Mouse (Mus musculus) naive thymus-derived CD4-positive, alpha-beta T cell, adult 2 months (primary cell): ENCODE measurements at regions not wholly inside any gene's neighbourhood (a gene's known extent, or its start where the extent isn't known, plus 50 kb on each side); places are given as distances from the start of the nearest gene placed in this dataset.

Source experiments
- DNase-seq: peaks from one replicate; pipeline ENCODE4 v3.0.0-alpha.2; 2011; ENCODE audit warnings: low read depth

- peak; percentile 26 for DNase-seq
Observed at GRCm38 (mm10) chr2:79548039-79548600, 87.0 kb upstream of the Itprid2 start.

- DNase-seq = no peak
Observed at GRCm38 (mm10) chr2:79549781-79550180, 85.4 kb upstream of the Itprid2 start.

GRCm38 (mm10) chr2:79550432-79550831 lies 84.7 kb upstream of the Itprid2 start:
- DNase-seq = peak; percentile 41

- DNase-seq = no peak
Observed at GRCm38 (mm10) chr2:79552481-79552880, 82.7 kb upstream of the Itprid2 start.

GRCm38 (mm10) chr2:79555395-79555794 lies 79.8 kb upstream of the Itprid2 start:
- no peak for DNase-seq

- DNase-seq = no peak
Observed at GRCm38 (mm10) chr2:79557361-79557760, 77.8 kb upstream of the Itprid2 start.

- DNase-seq = no peak
Observed at GRCm38 (mm10) chr2:79566280-79566933, 68.7 kb upstream of the Itprid2 start.

- no peak for DNase-seq
Observed at GRCm38 (mm10) chr2:79567413-79567934, 67.7 kb upstream of the Itprid2 start.

GRCm38 (mm10) chr2:79569663-79570062 lies 65.5 kb upstream of the Itprid2 start:
- no peak for DNase-seq

GRCm38 (mm10) chr2:79571910-79572309 lies 63.2 kb upstream of the Itprid2 start:
- no peak for DNase-seq

- DNase-seq = no peak
Observed at GRCm38 (mm10) chr2:79575074-79575473, 60.1 kb upstream of the Itprid2 start.

GRCm38 (mm10) chr2:79585022-79585774 lies 50.0 kb upstream of the Itprid2 start:
- no peak for DNase-seq
